In genomic region chr11:67655236-67655959, GRCm38 (mm10) we compare ENCODE assay signal across 11 mouse cellular contexts. TPM values are rescaled to one million over a fixed set of nuclear protein-coding genes. Genes with fewer than 3 reads are reported as not detected.
A peak's percentile ranks its signal among the peaks of the same experiment; 100 is the strongest.
DNase-seq lines count a peak whose midpoint lies in the region; ATAC-seq and TF ChIP-seq lines count a peak whose summit lies in the region.
"Had no signal": no experiment of that assay in that cellular context is flagged by ENCODE, and none has a peak within 500 bp of the region (broad histone marks: within the 10 kb centered on the region; RNA-seq: fewer than 3 reads in every experiment).

No protein-coding gene starts in this region.

- no peak for ATAC-seq in neural tube, embryonic 14.5 days (ENCODE audit: low read depth)
- ATAC-seq in neural tube, embryonic 15.5 days (ENCODE audit: low FRiP score), result no peak
- ATAC-seq: CD4-positive, CD25-positive, alpha-beta regulatory T cell, adult 4 months had no signal

- no peak overlapping the region for H3K4me2 ChIP-seq in neural tube, embryonic 14.5 days (ENCODE audit: low read depth, low read length)
- no peak overlapping the region for H3K4me2 ChIP-seq in neural tube, embryonic 15.5 days
- H3K4me2 ChIP-seq: hindbrain, embryonic 15.5 days had no signal

- no peaks in the 10 kb centered on the region for H3K9me3 ChIP-seq in heart, embryonic 10.5 days
- no peaks in the 10 kb centered on the region for H3K9me3 ChIP-seq in neural tube, embryonic 14.5 days (ENCODE audit: control insufficient read depth, low read length)
- H3K9me3 ChIP-seq in neural tube, embryonic 15.5 days (replicated peaks), result no peaks in the 10 kb centered on the region
- H3K9me3 ChIP-seq: hindbrain, embryonic 15.5 days had no signal

- no peak for DNase-seq in heart, embryonic 10.5 days (ENCODE audit: low spot score)
- no peak for DNase-seq in heart, adult 8-10 months (ENCODE audit: low spot score)
- peak; percentile 85 for DNase-seq in cerebellum, postnatal 36 days
- DNase-seq in lung, postnatal 4 days, result no peak
- DNase-seq in lung, postnatal 36 days, result no peak

- H3K4me1 ChIP-seq in heart, embryonic 10.5 days, result peaks cover 27% of the 10 kb centered on the region
- 0 out of 2 replicates have a peak, but pooled peaks cover 5% of the 10 kb centered on the region for H3K4me1 ChIP-seq in neural tube, embryonic 14.5 days (ENCODE audit: control insufficient read depth, insufficient read depth, low read length)
- H3K4me1 ChIP-seq in neural tube, embryonic 15.5 days, result peaks cover 23% of the 10 kb centered on the region
- peaks cover 71% of the 10 kb centered on the region for H3K4me1 ChIP-seq in olfactory bulb, adult 2 months (ENCODE audit: control insufficient read depth, insufficient read depth, low read length)

- 64% methylated on average over 17 of the region's 17 CpGs for WGBS in heart, embryonic 10.5 days
- WGBS in neural tube, embryonic 14.5 days, result 68% methylated on average over 17 of the region's 17 CpGs
- 65% methylated on average over 17 of the region's 17 CpGs for WGBS in neural tube, embryonic 15.5 days
- 42% methylated on average over 17 of the region's 17 CpGs for WGBS in olfactory bulb, adult 2 months

- TF ChIP-seq CTCF in olfactory bulb, adult 2 months (IDR thresholded peaks at IDR 0.05; ENCODE audit: insufficient read depth, low read depth, low read length), result no peak

- no peak overlapping the region for H3K4me3 ChIP-seq in heart, embryonic 10.5 days
- H3K4me3 ChIP-seq in neural tube, embryonic 14.5 days (ENCODE audit: low read depth, low read length), result no peak overlapping the region
- H3K4me3 ChIP-seq in neural tube, embryonic 15.5 days (replicated peaks), result no peak overlapping the region
- no peak overlapping the region for H3K4me3 ChIP-seq in olfactory bulb, adult 2 months (ENCODE audit: insufficient read depth, low read depth, low read length)
- H3K4me3 ChIP-seq: hindbrain, embryonic 15.5 days had no signal

- H3K27ac ChIP-seq in heart, embryonic 10.5 days, result peak overlapping the region; percentile 3; the same call in 1 of the 2 replicates
- no peak overlapping the region for H3K27ac ChIP-seq in neural tube, embryonic 14.5 days (ENCODE audit: low read depth, low read length)
- H3K27ac ChIP-seq in neural tube, embryonic 15.5 days (replicated peaks), result no peak overlapping the region
- H3K27ac ChIP-seq in olfactory bulb, adult 2 months (ENCODE audit: insufficient read depth, low read depth, low read length), result peak overlapping the region; percentile 87
- H3K27ac ChIP-seq: hindbrain, embryonic 15.5 days; liver, embryonic 14.5 days had no signal

- no peaks in the 10 kb centered on the region for H3K36me3 ChIP-seq in heart, embryonic 10.5 days
- no peaks in the 10 kb centered on the region for H3K36me3 ChIP-seq in neural tube, embryonic 14.5 days (ENCODE audit: control insufficient read depth, insufficient read depth, low read length)
- no peaks in the 10 kb centered on the region for H3K36me3 ChIP-seq in neural tube, embryonic 15.5 days
- H3K36me3 ChIP-seq: hindbrain, embryonic 15.5 days had no signal

- peaks cover 9% of the 10 kb centered on the region; the same call in 1 of the 2 replicates for H3K27me3 ChIP-seq in heart, embryonic 10.5 days (ENCODE audit: insufficient read depth, poor library complexity, severe bottlenecking)
- no peaks in the 10 kb centered on the region for H3K27me3 ChIP-seq in neural tube, embryonic 14.5 days (ENCODE audit: control insufficient read depth, insufficient read depth, low read length)
- no peaks in the 10 kb centered on the region for H3K27me3 ChIP-seq in neural tube, embryonic 15.5 days (replicated peaks)
- H3K27me3 ChIP-seq: hindbrain, embryonic 15.5 days had no signal

- TF ChIP-seq POLR2A in olfactory bulb, adult 2 months (IDR thresholded peaks at IDR 0.05; ENCODE audit: insufficient read depth, low read depth, low read length), result no peak

- 0 out of 2 replicates have a peak overlapping the region, but pooled peaks have one; percentile 3 for H3K9ac ChIP-seq in neural tube, embryonic 14.5 days (replicated peaks; ENCODE audit: low read depth, low read length)
- H3K9ac ChIP-seq in neural tube, embryonic 15.5 days (replicated peaks), result no peak overlapping the region
- H3K9ac ChIP-seq: hindbrain, embryonic 15.5 days; liver, embryonic 14.5 days had no signal

RNA-seq across cellular contexts. Expression of gene Rcvrn, which starts 39.7 kb away (rescaled TPM):
- polyA plus RNA-seq in heart, embryonic 10.5 days (2016; fragmentation: Nextera tagmentation; extraction: Ambion mirVana), result not detected in 2 replicates
- total RNA-seq in heart, adult 8-10 months (2022), result not detected
- not detected in 2 replicates for polyA plus RNA-seq in neural tube, embryonic 14.5 days (2014; fragmentation: Nextera tagmentation; extraction: Ambion mirVana)
- not detected in 2 replicates for polyA plus RNA-seq in neural tube, embryonic 15.5 days (2015; fragmentation: Nextera tagmentation; extraction: Ambion mirVana)
- not detected in 2 replicates for polyA plus RNA-seq in olfactory bulb, adult 2 months (2012; ENCODE audit: insufficient read depth, insufficient read length, low replicate concordance, missing spikeins)
- polyA plus RNA-seq: CD4-positive, CD25-positive, alpha-beta regulatory T cell, adult 4 months; hindbrain, embryonic 15.5 days; liver, embryonic 14.5 days had no signal

Comparison
In these comparisons a context has a peak if more than half of its experiments do, and no peak if none do; other contexts are left out.
1. DNase-seq: peak in cerebellum, postnatal 36 days (2 of 2); none in heart, embryonic 10.5 days (single experiment), heart, adult 8-10 months (single experiment), lung, postnatal 4 days (0 of 2) and lung, postnatal 36 days (single experiment).
2. H3K27ac ChIP-seq: peak in heart, embryonic 10.5 days (single experiment) and olfactory bulb, adult 2 months (single experiment); none in neural tube, embryonic 14.5 days (single experiment) and neural tube, embryonic 15.5 days (single experiment).